Mouse (Mus musculus): ENCODE results near the gene Ahnak2. TPM values are rescaled to one million over a fixed set of nuclear protein-coding genes. Genes with fewer than 3 reads are reported as not detected.

Gene Ahnak2
- polyA plus RNA-seq, 1 experiment from 2014 or later, result 9.4 TPM

Small RNA genes lying within 50 kb of the gene (microRNA-seq; reads per million reads assigned to microRNA genes)
- gene Mir6940, result not detected

Other genes starting within 250 kb of the Ahnak2 start
- gene Inf2, start 213.9 kb downstream of the Ahnak2 start, polyA plus RNA-seq (2015; fragmentation: Nextera tagmentation; extraction: Ambion mirVana), result 7.4 and 7.6 TPM in 2 replicates
- 11.6 and 27.2 TPM in 2 replicates for gene Adssl1, start 182.6 kb downstream of the Ahnak2 start, polyA plus RNA-seq (2015; fragmentation: Nextera tagmentation; extraction: Ambion mirVana)
- gene Siva1, start 158.0 kb downstream of the Ahnak2 start, polyA plus RNA-seq (2015; fragmentation: Nextera tagmentation; extraction: Ambion mirVana), result 195 and 218 TPM in 2 replicates
- gene Akt1, start 127.8 kb downstream of the Ahnak2 start, polyA plus RNA-seq (2015; fragmentation: Nextera tagmentation; extraction: Ambion mirVana), result 75.1 and 86.0 TPM in 2 replicates
- gene Zbtb42, start 123.8 kb downstream of the Ahnak2 start, polyA plus RNA-seq (2015; fragmentation: Nextera tagmentation; extraction: Ambion mirVana), result 3.4 and 3.7 TPM in 2 replicates
- gene Cep170b, start 82.2 kb downstream of the Ahnak2 start, polyA plus RNA-seq (2015; fragmentation: Nextera tagmentation; extraction: Ambion mirVana), result 24.0 and 26.7 TPM in 2 replicates
- gene Pld4, start 42.0 kb downstream of the Ahnak2 start, polyA plus RNA-seq (2015; fragmentation: Nextera tagmentation; extraction: Ambion mirVana), result 13.1 and 14.5 TPM in 2 replicates
- 5.9 and 6.4 TPM in 2 replicates for gene Clba1, start 6.3 kb upstream of the Ahnak2 start, polyA plus RNA-seq (2015; fragmentation: Nextera tagmentation; extraction: Ambion mirVana)
- gene Cdca4, start 26.8 kb upstream of the Ahnak2 start, polyA plus RNA-seq (2015; fragmentation: Nextera tagmentation; extraction: Ambion mirVana), result 105 TPM in 2 replicates
- gene Gpr132, start 65.6 kb upstream of the Ahnak2 start, polyA plus RNA-seq (2015; fragmentation: Nextera tagmentation; extraction: Ambion mirVana), result 0.20 and 0.41 TPM in 2 replicates
- 10.3 and 11.6 TPM in 2 replicates for gene Jag2, start 127.1 kb upstream of the Ahnak2 start, polyA plus RNA-seq (2015; fragmentation: Nextera tagmentation; extraction: Ambion mirVana)
- gene Nudt14, start 139.5 kb upstream of the Ahnak2 start, polyA plus RNA-seq (2015; fragmentation: Nextera tagmentation; extraction: Ambion mirVana), result 70.5 and 71.2 TPM in 2 replicates
- gene Btbd6, start 173.8 kb upstream of the Ahnak2 start, polyA plus RNA-seq (2015; fragmentation: Nextera tagmentation; extraction: Ambion mirVana), result 25.4 and 26.3 TPM in 2 replicates
- 57.1 and 61.7 TPM in 2 replicates for gene Brf1, start 198.0 kb upstream of the Ahnak2 start, polyA plus RNA-seq (2015; fragmentation: Nextera tagmentation; extraction: Ambion mirVana)
- 12.9 and 13.8 TPM in 2 replicates for gene Pacs2, start 211.9 kb upstream of the Ahnak2 start, polyA plus RNA-seq (2015; fragmentation: Nextera tagmentation; extraction: Ambion mirVana)

Data from limb, embryonic 15.5 days (tissue).